23 mouse cellular contexts compared by ENCODE assay signal in genomic region chr13:103667749-103668148, GRCm38 (mm10).
DNase-seq lines count a peak whose midpoint lies in the region; ATAC-seq and TF ChIP-seq lines count a peak whose summit lies in the region.
"Had no signal": no experiment of that assay in that cellular context is flagged by ENCODE, and none has a peak within 500 bp of the region (broad histone marks: within the 10 kb centered on the region; RNA-seq: fewer than 3 reads in every experiment).

No protein-coding gene starts in this region.

- no peak for ATAC-seq in midbrain, embryonic 11.5 days (ENCODE audit: low FRiP score)
- ATAC-seq in midbrain, embryonic 15.5 days (replicated peaks) = no peak
- no peak for ATAC-seq in hindbrain, embryonic 12.5 days (ENCODE audit: low FRiP score)
- ATAC-seq: forebrain, embryonic 14.5 days; forebrain, embryonic 16.5 days had no signal

- H3K9ac ChIP-seq in midbrain, embryonic 11.5 days (ENCODE audit: low read length) = no peak overlapping the region
- H3K9ac ChIP-seq in midbrain, embryonic 15.5 days = no peak overlapping the region
- H3K9ac ChIP-seq in ES-E14 (ENCODE audit: insufficient read depth, low read depth, low read length, poor library complexity, severe bottlenecking) = no peak overlapping the region
- no peak overlapping the region for H3K9ac ChIP-seq in hindbrain, embryonic 12.5 days
- H3K9ac ChIP-seq: embryonic facial prominence, embryonic 13.5 days; embryonic facial prominence, embryonic 15.5 days; forebrain, embryonic 12.5 days had no signal

- WGBS in midbrain, embryonic 11.5 days = 89% methylated on average over 2 of the region's 2 CpGs
- WGBS in midbrain, embryonic 15.5 days = 91% methylated on average over 2 of the region's 2 CpGs
- WGBS in hindbrain, embryonic 12.5 days = 84% methylated on average over 2 of the region's 2 CpGs

- no peak overlapping the region for H3K4me3 ChIP-seq in midbrain, embryonic 11.5 days (ENCODE audit: low read depth, low read length)
- H3K4me3 ChIP-seq in midbrain, embryonic 15.5 days = no peak overlapping the region
- no peak overlapping the region for H3K4me3 ChIP-seq in ES-E14 (ENCODE audit: insufficient read depth in 1 of 2, low read depth in 1 of 2, low read length in 2 of 2, poor library complexity in 1 of 2, severe bottlenecking in 1 of 2)
- no peak overlapping the region for H3K4me3 ChIP-seq in hindbrain, embryonic 12.5 days
- H3K4me3 ChIP-seq: embryonic facial prominence, embryonic 13.5 days; embryonic facial prominence, embryonic 15.5 days; erythroblast, embryonic 14.5 days; forebrain, embryonic 10.5 days; forebrain, embryonic 12.5 days had no signal

- no peak overlapping the region for H3K27ac ChIP-seq in midbrain, embryonic 11.5 days (ENCODE audit: low read depth, low read length)
- no peak overlapping the region for H3K27ac ChIP-seq in midbrain, embryonic 15.5 days
- no peak overlapping the region for H3K27ac ChIP-seq in ES-E14 (ENCODE audit: insufficient read depth, low read depth, low read length, poor library complexity, severe bottlenecking)
- no peak overlapping the region for H3K27ac ChIP-seq in hindbrain, embryonic 12.5 days
- H3K27ac ChIP-seq: embryonic facial prominence, embryonic 13.5 days; embryonic facial prominence, embryonic 15.5 days; forebrain, embryonic 10.5 days; forebrain, embryonic 12.5 days had no signal

- H3K36me3 ChIP-seq in midbrain, embryonic 11.5 days (ENCODE audit: control insufficient read depth, insufficient read depth, low read length) = no peaks in the 10 kb centered on the region
- no peaks in the 10 kb centered on the region for H3K36me3 ChIP-seq in midbrain, embryonic 15.5 days (replicated peaks)
- H3K36me3 ChIP-seq in ES-E14 (ENCODE audit: control insufficient read depth, insufficient read depth, low read length, poor library complexity, severe bottlenecking) = no peaks in the 10 kb centered on the region
- H3K36me3 ChIP-seq in hindbrain, embryonic 12.5 days = no peaks in the 10 kb centered on the region
- H3K36me3 ChIP-seq: embryonic facial prominence, embryonic 13.5 days; embryonic facial prominence, embryonic 15.5 days; forebrain, embryonic 10.5 days; forebrain, embryonic 12.5 days had no signal

- peak; percentile 72 for DNase-seq in midbrain, embryonic 11.5 days (ENCODE audit: low spot score, missing footprints)
- DNase-seq in ES-E14 (ENCODE audit: low read depth, low spot score) (peak; percentile 34), ZHBTc4 (ENCODE audit: low read depth, low spot score) (peak; percentile 81)
- no peak for DNase-seq in layer of hippocampus, adult 11-12 months (ENCODE audit: low spot score)
- DNase-seq: adrenal gland, adult 2 months; adrenal gland, postnatal 10 days; adrenal gland, postnatal 25 days; cerebellum, adult 11 months; cerebellum, adult 18-20 months; cerebellum, adult 8-10 months; cerebellum, adult 9-11 months; cerebellum, postnatal 14 days; cerebellum, postnatal 36 days; embryo, embryonic 11 days had no signal

- in situ Hi-C loops in ES-E14 (cut with MboI; ENCODE audit: low sequenced_read_pairs in 2 of 2, unreplicated experiment in 2 of 2) = no loop called here

- H3K9me3 ChIP-seq in midbrain, embryonic 11.5 days (ENCODE audit: control insufficient read depth, low read length) = no peaks in the 10 kb centered on the region
- no peaks in the 10 kb centered on the region for H3K9me3 ChIP-seq in midbrain, embryonic 15.5 days
- H3K9me3 ChIP-seq in ES-E14 (ENCODE audit: control insufficient read depth, insufficient read depth, low read depth, low read length) = no peaks in the 10 kb centered on the region
- no peaks in the 10 kb centered on the region for H3K9me3 ChIP-seq in hindbrain, embryonic 12.5 days (replicated peaks)
- H3K9me3 ChIP-seq: embryonic facial prominence, embryonic 13.5 days; embryonic facial prominence, embryonic 15.5 days; forebrain, embryonic 10.5 days; forebrain, embryonic 12.5 days had no signal

- H3K27me3 ChIP-seq in midbrain, embryonic 11.5 days (ENCODE audit: control insufficient read depth, insufficient read depth, low read length) = no peaks in the 10 kb centered on the region
- no peaks in the 10 kb centered on the region for H3K27me3 ChIP-seq in midbrain, embryonic 15.5 days (replicated peaks)
- no peaks in the 10 kb centered on the region for H3K27me3 ChIP-seq in hindbrain, embryonic 12.5 days
- H3K27me3 ChIP-seq: embryonic facial prominence, embryonic 13.5 days; embryonic facial prominence, embryonic 15.5 days; forebrain, embryonic 12.5 days had no signal

- H3K4me2 ChIP-seq in midbrain, embryonic 11.5 days = no peak overlapping the region
- no peak overlapping the region for H3K4me2 ChIP-seq in midbrain, embryonic 15.5 days
- H3K4me2 ChIP-seq in hindbrain, embryonic 12.5 days (replicated peaks) = no peak overlapping the region
- H3K4me2 ChIP-seq: embryonic facial prominence, embryonic 13.5 days; embryonic facial prominence, embryonic 15.5 days; forebrain, embryonic 12.5 days had no signal

- no peaks in the 10 kb centered on the region for H3K4me1 ChIP-seq in midbrain, embryonic 11.5 days (ENCODE audit: control insufficient read depth, insufficient read depth, low read length)
- no peaks in the 10 kb centered on the region for H3K4me1 ChIP-seq in midbrain, embryonic 15.5 days
- H3K4me1 ChIP-seq in ES-E14 (ENCODE audit: control insufficient read depth in 2 of 2, insufficient read depth in 2 of 2, low read length in 2 of 2, poor library complexity in 1 of 2) = peaks cover 0 to 2% of the 10 kb centered on the region in 2 experiments; a peak in 1 of 4 replicates
- H3K4me1 ChIP-seq in hindbrain, embryonic 12.5 days = no peaks in the 10 kb centered on the region
- H3K4me1 ChIP-seq: embryonic facial prominence, embryonic 13.5 days; embryonic facial prominence, embryonic 15.5 days; forebrain, embryonic 12.5 days had no signal

TF ChIP-seq in ES-E14, 5 proteins besides CTCF, POLR2A, EP300 and RAD21:
- TF ChIP-seq ZC3H11A (IDR thresholded peaks at IDR 0.05; ENCODE audit: borderline replicate concordance, low read depth, low read length) (no peak), MAFK (IDR thresholded peaks at IDR 0.05; ENCODE audit: insufficient read depth, low read depth, low read length) (0 out of 2 replicates have a peak, but pooled peaks have one; percentile 12)
